ENCODE assay signal across 13 mouse cellular contexts in the genomic region with DNA sequence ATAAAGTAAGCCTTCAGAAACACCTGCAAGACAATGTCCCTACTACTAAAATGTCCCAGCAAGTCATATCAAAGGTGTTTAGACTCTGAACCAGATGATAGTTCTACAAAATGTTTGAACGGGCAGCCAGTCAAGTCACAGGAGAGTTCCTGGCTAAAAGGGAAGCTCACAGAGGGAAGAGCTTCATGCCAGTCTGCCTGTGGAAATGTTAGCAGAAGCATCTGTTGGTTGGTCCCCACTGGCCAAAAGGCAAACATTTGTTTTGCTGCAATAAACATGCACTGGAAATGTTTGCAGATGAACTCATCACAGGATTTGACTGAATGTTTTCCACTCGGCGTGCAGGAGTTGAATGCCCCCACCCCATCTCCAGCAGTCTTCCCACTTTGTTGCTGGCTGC.
"Had no signal": no experiment of that assay in that cellular context is flagged by ENCODE, and none has a peak within 500 bp of the region (broad histone marks: within the 10 kb centered on the region; RNA-seq: fewer than 3 reads in every experiment).

No protein-coding gene starts in this region.

- H3K4me2 ChIP-seq: midbrain, embryonic 13.5 days; neural tube, embryonic 12.5 days had no signal

- H3K4me1 ChIP-seq: limb, embryonic 10.5 days; midbrain, embryonic 13.5 days; neural tube, embryonic 12.5 days had no signal

- H3K9ac ChIP-seq: liver, embryonic 14.5 days; midbrain, embryonic 13.5 days; neural tube, embryonic 12.5 days had no signal

- H3K27me3 ChIP-seq: midbrain, embryonic 13.5 days; neural tube, embryonic 12.5 days had no signal

- ATAC-seq: lung, postnatal 0 days; midbrain, embryonic 13.5 days had no signal

- H3K9me3 ChIP-seq: limb, embryonic 10.5 days; midbrain, embryonic 13.5 days; neural tube, embryonic 12.5 days had no signal

- H3K4me3 ChIP-seq: layer of hippocampus, adult 2 months; limb, embryonic 10.5 days; midbrain, embryonic 13.5 days; neural tube, embryonic 12.5 days had no signal

- DNase-seq: kidney, adult 9 months; kidney, postnatal 10 days; kidney, postnatal 4 days; lung, adult 2 months; lung, postnatal 36 days; thymus, postnatal 4 days had no signal

- H3K27ac ChIP-seq: layer of hippocampus, adult 2 months; limb, embryonic 10.5 days; liver, embryonic 14.5 days; midbrain, embryonic 13.5 days; neural tube, embryonic 12.5 days; stomach, postnatal 0 days had no signal
